Mouse (Mus musculus): ENCODE data around the gene Ptrh2.

Gene Ptrh2

DNA sequence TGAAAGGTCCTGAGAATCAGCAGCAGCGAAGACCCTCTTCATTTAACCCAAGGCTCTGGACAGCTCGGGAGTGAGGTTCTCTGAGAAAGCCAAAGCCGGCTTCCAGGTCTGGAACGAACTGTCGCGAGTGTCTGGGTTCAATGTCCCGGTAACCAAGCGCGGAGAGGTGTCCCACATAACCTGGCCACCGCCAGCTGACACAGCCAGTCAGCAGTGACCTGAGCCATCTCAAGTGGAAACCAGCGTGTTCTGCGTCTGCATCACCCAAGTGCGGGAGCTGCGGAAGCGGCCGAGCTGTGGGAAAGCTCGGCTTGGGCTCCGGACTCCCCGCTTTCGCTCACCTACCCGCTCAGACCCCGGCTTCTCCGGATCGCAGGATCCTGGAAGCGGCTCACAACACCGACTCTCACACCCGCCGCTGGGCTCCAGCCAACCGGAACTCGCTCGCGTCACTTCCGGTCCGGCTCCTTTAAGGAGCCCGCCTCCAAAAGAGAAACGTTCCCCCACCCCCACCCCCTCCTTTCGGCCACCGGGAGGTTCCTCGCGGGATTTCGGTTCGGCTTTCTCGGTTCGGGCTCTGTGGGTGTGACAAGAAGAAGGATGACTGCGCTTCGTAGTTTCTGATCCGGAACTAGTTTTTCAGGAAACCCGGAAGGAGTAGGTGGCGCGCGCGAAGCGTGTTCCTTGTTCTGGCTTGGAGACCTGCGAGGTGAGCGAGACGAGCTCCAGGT, at the start of gene Ptrh2, which contains the start of gene Vmp1:
Gene Ptrh2 (plus strand): TSS at position 591 of the 731 bp plus-strand sequence.
Gene Vmp1 (minus strand): TSS at position 442 of the 731 bp plus-strand sequence.
- peak; percentile 91 for DNase-seq (ENCODE audit: low read depth, low spot score)

DNA sequence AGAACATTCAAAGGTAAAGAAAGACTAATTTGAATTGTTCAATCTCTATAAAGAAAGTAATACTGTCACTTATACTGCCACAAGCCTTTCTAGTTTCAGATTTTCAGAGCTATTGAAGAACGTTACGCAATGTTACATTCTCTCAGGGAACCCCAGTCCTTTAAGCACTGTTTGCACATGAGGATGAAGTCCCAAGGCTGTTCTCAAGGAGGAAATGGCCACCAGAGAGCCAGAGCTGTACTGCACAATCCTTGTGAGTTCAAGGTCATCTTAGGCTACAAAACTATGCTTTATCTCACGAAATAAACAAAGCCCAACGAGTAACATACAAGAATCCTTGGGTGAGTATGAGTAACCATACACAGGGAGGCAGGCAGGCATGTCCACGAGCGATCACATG, 49.4 kb upstream of the Ptrh2 start:
- DNase-seq (ENCODE audit: low read depth, low spot score), result no peak

DNA sequence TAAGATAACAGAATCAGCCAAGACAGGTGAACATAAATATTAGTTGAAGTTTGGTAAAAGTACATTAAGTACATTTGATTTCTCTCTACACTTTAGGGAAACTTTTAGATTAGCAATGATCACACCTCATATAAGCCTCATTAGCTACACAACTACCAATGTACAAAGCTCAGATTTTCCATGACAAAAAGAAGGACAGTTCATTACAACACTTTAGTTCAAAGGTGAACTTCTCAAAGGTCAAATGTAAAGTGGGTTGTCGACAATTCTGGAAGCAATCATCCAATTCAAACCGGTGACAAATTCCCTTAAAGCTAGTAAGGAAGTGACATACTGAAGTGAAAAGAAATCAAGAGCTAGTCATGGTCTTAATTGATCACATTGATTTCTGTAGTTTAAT, 46.1 kb upstream of the Ptrh2 start:
- no peak for DNase-seq (ENCODE audit: low read depth, low spot score)

DNA sequence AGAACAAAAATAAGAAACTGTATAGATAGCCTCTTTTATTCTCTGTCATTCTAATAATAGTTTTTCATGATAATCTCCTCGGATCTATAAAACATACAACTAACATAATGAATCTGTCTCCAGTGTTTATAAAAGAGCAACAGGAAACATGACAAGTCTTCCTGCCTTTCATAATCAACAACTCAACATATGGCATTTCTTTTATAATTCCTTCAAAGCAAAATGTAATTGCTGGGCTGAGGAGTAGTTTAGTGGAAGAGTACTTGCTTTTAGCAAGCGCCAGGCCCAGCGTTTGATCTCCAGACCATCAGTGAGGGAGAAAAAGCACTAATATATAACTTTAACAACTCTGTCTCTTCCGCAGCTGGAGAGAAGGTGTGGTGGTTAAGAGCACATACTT, 42.1 kb upstream of the Ptrh2 start:
- DNase-seq (ENCODE audit: low read depth, low spot score), result no peak

DNA sequence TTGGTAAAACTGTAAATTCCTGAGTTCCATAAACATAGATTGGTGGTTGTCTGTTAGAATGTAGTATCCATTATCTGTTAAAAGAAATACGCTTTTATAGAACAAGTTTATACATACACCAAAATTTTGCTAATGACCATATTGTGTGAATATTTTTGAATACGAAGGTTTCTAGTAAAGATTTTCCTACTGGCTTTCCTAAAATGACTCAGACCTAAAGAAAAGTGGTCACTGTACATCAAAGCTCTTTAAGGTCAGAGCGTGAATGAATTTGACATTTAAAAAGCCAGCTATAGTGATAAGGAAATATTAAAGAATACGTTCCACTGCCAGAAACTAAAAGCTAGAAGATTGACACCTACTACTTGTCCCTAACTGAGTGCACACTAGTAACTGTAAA, 39.2 kb upstream of the Ptrh2 start:
- DNase-seq (ENCODE audit: low read depth, low spot score), result no peak

DNA sequence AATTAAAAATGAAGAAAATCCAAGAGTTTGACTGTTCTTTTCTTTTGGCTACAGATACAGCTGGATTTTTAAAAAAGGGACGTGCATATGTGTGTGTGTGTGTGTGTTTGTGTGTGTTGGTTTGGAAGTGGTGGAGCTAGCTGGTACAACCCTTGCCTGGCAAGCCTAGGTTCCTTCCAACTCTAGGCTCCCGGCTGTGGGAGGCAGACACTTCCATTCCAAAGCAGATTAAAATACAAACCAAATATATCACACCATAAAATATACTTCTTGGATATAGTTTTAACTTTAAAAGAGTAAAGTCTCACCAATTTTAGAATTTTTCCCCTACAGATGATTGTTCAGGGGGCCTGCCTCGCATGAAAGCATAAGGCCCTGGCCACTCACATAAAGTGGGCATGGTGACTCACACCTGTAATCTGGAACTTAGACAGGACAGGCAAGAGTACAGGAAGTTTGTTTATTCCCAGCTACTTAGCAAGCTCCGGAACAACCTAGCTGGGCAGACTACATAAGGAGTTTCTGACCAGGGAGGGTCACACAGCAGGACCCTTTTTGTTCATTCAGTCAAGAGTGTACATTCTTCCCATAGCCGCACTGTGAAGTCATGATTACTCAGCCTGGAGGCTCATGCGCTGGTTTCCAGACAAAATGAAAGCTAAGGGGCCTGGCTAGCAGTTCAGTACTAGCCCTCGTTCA, 37.5 kb upstream of the Ptrh2 start:
- DNase-seq (ENCODE audit: low read depth, low spot score), result no peak

DNA sequence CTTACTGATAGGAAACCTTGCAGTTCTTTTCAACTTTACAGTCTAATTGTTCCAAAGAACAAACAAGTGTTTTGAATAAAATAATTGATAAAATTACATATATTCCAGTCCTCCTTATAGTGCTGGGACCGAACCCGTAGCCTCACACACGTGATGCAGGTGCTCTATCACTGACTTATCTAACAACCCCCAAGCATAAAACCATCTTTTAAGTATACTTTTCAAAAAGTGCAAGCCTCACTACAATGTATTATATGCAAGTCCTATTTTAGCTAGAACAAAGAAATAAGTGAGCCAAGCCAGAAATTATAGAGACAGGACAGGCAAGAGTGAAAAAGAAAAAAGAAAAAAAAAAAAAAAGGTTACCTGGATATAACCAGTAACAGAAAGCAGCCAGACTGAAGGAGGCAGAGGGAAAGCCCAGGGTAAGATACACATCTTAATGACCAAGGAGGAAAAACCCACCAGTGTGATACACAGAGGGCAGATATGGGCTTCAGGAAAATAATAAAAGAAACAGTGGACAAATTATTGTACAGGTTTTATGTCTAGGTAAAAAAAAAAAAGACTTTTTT, 36.8 kb upstream of the Ptrh2 start:
- DNase-seq (ENCODE audit: low read depth, low spot score), result no peak

DNA sequence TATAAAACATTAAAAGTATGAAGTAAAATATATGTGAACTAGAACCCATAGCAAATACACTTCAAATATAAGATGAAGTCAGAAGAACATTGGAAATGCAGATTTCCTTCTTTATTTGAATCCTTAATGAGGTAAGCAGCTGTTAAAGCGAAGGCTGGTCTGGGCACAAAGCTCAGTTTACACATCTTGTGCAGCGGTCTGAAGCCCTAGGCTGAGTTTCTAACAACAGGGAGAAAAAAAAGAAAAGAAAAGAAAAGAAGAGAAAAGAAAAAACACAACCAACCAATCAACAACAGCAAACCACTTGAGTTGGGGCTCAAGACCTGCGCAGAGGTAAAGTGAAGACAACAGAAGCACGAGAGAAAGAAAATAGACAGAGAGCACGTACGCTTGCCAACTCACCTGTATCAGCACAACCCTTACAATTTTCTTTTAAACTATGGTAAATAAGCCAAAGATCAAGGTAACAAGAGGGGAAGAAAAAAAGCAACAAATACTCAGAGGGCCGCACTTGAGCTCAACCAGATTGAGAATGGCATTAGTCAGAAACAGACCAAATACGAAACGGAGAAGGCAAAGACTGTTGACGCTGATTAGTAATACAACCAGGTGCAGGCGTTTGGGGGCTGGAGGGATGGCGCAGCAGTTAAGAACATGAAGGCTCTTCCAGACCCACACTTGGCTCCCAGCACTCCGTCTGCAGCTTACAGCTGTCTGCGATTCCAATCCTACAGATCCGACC, 35.9 kb upstream of the Ptrh2 start:
- DNase-seq (ENCODE audit: low read depth, low spot score), result no peak

DNA sequence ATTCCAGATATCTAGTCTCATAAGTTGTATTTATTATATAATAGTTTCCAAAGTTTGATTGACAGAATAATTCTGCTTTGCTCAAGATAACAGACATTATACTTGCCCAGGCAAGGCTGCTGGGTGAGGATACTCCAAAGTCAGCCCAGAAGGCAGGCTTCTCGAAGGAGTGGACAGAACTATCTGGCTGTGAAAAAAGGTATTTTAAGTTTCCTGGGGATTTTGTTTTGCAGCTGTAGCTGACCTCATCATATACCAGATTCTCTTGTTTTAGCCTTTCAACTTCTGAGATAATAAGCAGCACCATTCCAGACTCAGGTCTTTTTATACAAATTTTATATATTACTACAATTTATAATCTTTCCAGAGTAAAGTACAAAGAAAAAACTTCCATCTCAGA, 34.2 kb upstream of the Ptrh2 start:
- no peak for DNase-seq (ENCODE audit: low read depth, low spot score)

DNA sequence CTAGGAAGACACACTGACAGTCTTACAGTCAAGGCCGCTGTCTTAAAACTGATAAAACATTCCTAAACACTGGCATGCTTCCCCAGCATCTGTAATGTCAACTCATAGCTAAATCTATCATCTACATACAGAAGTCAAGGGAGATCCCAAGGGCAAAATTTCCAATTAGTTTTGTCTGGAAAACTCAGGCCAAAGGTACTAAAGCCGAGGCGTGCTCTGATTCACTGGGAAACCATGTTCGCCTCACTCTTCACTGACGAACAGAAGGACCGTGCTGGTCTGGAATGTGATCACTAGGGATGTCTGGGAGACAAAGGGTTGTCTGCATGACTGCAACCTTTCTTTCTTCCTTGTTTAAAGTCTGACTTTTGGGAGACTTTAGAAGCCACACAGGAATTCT, 33.1 kb upstream of the Ptrh2 start:
- no peak for DNase-seq (ENCODE audit: low read depth, low spot score)

DNA sequence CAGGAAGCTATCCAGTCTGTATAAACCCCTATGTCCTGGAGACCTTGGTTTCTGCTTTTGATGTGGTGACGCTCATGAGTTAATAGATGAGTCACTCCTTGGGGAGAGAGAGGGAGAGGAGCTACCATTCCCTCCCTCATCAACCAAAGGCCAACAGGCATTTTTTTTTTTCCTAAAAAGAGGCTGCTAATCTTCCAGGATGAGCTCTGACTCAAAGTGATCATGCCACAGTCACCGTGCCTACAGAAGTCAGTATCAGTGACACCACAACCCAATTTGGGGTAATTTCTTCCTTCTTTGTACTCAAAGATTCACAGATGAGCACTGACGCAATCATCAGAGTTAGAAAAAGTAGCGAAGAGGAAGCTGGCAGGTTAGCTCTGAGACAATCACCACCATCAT, 31.2 kb upstream of the Ptrh2 start:
- no peak for DNase-seq (ENCODE audit: low read depth, low spot score)

DNA sequence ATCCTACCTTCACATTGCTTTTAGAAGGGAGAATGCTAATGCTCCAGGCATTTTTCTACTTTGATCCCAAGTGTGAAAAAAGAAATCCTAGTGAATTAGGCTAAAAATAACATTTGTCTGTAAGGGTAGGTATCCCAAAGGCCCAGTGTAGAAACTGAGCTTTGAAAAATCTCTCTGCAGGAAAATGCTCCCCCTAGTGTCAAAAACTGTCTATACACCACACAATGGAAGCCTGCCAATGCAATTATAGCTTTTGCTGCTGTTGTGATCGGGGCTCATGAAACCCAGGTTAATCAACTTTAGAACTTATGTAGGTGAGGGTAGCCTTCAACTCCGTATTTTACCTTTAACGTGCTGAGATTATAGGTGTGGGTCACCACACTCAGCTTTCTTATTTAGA, 30.3 kb upstream of the Ptrh2 start:
- DNase-seq (ENCODE audit: low read depth, low spot score), result peak; percentile 63

DNA sequence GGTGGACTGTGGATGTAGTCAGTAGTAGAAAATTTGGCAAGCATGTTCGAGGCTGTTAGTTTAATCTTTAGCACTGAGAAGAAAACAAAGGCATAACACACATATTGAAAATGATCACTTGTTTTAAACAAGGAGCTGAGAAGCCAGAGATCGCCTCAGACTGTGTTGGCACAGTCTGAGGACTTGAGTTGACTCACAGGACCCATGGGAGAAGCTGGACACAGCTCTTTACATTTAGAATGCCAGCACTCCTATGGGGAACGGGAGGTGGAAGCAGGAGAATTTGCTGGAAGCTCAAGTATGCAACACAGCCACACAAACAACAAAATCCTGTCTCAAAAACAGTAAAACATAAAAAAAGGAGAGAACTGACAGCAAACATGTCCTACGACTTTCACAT, 29.7 kb upstream of the Ptrh2 start:
- no peak for DNase-seq (ENCODE audit: low read depth, low spot score)

DNA sequence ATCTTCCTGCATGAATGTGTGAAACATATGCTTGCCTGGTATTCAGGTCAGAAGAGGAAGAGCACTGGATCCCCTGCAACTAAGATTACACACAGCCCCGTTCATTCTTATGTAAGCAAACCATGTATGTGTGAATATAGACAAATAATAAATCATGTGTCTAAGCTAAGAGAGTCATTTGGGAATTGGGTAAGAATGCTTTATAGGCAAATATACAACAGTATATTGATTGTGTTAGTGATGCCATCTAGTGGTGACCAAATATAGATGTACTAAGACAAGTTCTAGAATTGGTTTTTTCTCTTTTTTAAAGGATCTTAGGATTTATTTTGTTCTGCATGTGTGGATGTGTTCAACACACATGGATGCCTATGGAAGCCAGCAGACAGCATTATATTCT, 28.1 kb upstream of the Ptrh2 start:
- DNase-seq (ENCODE audit: low read depth, low spot score), result no peak

DNA sequence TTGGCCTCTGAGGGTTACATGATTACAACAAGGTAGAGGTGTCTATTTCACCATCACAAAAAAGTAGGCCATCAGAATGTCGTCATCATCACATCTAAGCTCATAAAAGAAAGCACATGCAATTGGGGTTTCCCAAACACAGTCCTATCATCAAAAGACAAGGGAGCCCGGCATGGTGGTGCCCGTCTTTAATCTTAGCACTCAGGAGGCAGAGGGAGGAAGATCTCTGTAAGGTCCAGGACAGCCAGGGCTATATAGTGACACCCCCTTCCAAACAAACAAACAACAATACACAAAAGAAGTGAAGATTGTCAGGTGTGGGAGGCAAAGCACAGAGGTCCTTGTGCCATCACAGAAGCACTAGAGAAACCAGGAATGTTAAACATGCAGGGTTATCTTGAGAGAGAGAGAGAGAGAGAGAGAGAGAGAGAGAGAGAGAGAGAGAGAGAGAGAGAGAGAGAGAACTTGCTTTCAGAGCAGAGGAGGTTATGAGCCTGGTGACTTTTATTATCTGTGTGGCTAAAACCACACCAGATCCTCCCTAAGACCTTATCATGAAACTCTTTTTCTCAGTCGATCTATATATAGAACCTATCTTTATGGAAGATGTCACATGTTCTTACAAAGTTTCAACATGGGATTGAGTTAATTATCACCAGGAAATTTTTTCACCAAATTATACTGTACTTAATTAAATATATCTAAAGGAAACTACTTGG, 26.8 kb upstream of the Ptrh2 start:
- DNase-seq (ENCODE audit: low read depth, low spot score), result no peak

DNA sequence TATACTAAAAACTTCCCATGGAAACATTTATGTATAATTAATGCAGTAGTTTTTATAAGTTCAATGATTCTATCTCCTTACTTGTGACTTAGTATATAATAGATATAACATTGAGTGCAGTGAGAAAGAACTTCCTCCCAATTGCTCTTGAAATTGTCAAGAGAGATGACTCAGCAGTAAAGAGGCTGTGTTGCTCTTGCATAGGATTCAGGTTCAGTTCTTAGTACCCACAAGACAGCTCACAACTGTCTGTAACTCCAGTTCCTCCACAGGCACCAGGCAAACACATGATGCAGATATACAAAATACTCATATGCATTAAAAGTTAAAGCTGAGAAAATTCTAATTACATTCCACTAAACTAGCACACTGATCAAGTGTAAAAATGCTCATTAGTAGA, 25.9 kb upstream of the Ptrh2 start:
- no peak for DNase-seq (ENCODE audit: low read depth, low spot score)

DNA sequence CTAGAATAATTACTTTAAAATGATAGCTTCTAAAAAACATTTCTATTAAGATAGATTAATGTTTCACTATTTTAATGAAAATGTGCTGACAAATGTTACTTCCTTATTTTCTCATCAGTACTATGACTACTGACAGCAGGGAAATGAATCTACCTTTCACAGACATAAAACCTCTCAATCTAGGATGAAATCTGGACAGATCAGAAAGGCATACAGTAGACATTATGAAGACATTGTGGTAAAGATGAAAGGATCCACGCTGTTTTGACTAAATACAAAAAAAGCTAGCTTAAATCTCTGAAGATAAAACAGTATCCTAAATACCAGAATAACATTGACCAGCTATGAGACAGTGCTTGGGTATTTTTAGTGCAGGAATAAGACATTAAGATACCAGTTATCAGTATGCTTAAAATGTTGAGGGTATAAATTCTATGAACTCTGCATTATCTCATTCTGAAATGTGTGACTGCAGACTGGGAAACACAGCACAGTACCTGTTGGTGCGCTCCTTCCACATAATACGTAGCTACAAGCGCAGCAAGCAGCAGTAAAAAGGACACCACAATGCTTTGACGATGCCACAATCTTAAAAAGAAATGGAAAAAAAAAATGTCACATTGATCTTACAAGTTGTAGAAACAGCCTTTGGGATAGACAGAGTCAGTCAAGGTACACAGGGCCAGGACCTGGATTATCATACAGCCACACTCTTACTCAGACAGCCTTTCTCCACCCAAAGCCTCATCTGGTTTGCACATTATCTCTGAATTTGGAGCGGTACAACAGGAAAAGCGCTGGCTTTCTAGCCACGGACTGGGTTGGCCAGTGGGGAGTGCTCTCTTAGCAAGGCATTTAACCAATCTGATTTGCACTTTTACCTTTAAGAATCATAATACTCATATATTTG, 20.5 kb upstream of the Ptrh2 start:
- peak; percentile 77 for DNase-seq (ENCODE audit: low read depth, low spot score)

DNA sequence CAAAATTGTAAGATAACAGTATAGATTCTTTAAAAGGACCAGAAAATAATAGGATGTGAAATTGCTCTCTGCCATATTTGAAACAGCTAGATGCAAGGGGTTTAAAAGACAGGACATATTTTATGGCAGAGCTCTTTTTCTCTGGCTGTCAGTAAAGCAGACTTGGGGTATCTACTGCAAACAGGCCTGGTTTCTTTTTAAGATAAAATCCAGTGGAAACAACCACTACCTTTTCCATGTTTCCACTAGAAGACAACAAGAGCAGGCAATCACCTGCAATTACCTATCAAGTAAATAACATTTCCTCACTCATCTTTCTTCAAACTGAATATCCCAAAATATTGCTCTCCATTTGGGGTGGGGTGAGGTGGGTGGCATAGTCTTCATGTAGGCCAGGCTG, 19.8 kb upstream of the Ptrh2 start:
- DNase-seq (ENCODE audit: low read depth, low spot score), result no peak

DNA sequence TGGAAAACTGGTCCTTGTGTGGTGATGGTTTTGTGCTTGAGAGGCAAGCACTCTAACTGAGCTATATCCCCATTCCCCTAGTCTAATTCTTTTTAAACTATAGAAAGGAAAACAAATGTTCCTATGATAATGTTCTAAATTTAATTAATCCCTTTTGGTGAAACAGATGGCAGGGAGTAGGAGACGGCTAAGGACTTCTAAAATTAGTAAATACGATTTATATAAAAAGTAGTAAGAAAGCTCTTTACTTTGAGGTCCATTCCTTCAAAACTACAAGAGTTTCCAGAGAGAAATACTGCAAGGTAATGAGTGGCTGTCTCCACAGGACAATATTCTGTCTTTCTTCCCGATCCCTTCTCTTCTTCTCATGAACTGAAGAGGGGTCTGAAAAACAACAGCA, 19.4 kb upstream of the Ptrh2 start:
- no peak for DNase-seq (ENCODE audit: low read depth, low spot score)

DNA sequence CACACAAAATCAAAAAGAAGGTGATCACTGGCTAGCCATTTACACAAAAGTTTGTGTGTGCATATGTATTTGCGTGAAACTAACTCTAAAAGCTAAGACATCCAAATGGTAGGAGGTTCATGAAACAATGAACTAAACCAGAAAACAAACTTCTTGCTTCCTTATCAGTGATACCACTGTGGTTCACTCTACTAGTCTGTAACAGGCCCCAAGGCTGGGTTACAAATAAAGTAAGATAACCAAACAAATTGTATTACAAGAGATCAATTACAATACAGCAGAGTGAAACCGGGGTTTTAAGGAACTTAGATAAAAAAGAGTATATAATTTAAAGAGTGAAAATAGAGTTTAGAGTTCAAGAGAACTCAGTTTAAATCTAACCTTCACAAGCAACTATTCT, 16.2 kb upstream of the Ptrh2 start:
- DNase-seq (ENCODE audit: low read depth, low spot score), result no peak

DNA sequence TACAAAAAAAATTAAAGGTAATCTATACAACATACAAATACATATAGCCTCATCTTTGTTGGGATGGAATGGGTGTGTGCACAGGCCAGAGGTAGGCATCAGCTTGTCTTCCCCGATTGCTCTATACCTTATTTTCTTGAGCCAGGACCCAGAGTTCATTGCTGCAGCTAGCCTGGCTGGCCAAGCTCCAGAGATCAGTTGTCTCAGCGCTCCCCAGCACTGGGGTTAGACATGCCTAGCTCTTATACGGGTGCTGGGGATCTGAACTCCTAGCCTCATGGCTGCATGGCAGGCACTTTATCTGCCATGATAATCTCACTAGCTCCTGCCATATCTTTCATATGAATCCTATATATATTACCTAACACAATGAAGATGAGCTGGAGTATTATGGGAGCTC, 15.6 kb upstream of the Ptrh2 start:
- no peak for DNase-seq (ENCODE audit: low read depth, low spot score)
